Mouse (Mus musculus): ENCODE measurements at regions not wholly inside any gene's neighbourhood (a gene's known extent, or its start where the extent isn't known, plus 50 kb on each side); places are given as distances from the start of the nearest gene placed in this dataset.
A peak's percentile ranks its signal among the peaks of the same experiment; 100 is the strongest.

GRCm38 (mm10) chrX:60773645-60774044 lies 119.6 kb downstream of the Sox3 start:
- 68% methylated on average over 5 of the region's 5 CpGs for WGBS
- DNase-seq (ENCODE audit: low spot score) (no peak), ATAC-seq (no peak)
- Histone ChIP-seq H3K27ac (no peak overlapping the region), H3K9ac (replicated peaks; ENCODE audit: low read length) (no peak overlapping the region), H3K4me2 (ENCODE audit: low read depth, low read length) (no peak overlapping the region), H3K9me3 (ENCODE audit: low read length) (no peaks in the 10 kb centered on the region), H3K4me1 (ENCODE audit: insufficient read depth, low read length) (no peaks in the 10 kb centered on the region), H3K27me3 (ENCODE audit: insufficient read depth, low read length) (no peaks in the 10 kb centered on the region), H3K4me3 (ENCODE audit: low read length) (no peak overlapping the region), H3K36me3 (ENCODE audit: insufficient read depth, low read length) (no peaks in the 10 kb centered on the region)
- TF ChIP-seq CTCF (IDR thresholded peaks at IDR 0.05; ENCODE audit: low read depth): no peak

DNA sequence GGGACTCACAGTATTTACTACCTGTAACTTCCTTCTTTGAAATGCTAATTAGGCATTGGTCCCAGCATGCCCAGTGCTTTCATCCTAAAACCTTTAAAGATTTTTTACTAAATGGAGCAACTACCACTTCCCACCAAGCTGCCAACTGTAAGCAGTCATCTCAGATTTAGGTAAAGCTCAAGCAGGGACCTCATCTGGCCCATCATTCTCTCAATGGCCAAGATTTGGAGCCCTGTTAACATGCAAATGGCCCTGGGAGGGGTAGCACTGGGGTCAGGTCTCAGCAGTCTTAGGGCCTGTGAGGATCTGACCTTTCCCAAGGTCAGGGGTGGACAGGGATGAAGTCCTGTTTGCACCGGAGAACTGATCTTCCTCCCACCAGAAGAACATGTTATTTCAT lies 120.8 kb downstream of the Sox3 start:
- Histone ChIP-seq H3K27ac (no peak overlapping the region), H3K4me2 (ENCODE audit: low read depth, low read length) (no peak overlapping the region), H3K4me1 (ENCODE audit: insufficient read depth, low read length) (no peaks in the 10 kb centered on the region), H3K9me3 (ENCODE audit: low read length) (no peaks in the 10 kb centered on the region), H3K27me3 (ENCODE audit: insufficient read depth, low read length) (no peaks in the 10 kb centered on the region), H3K9ac (replicated peaks; ENCODE audit: low read length) (no peak overlapping the region), H3K36me3 (ENCODE audit: insufficient read depth, low read length) (no peaks in the 10 kb centered on the region), H3K4me3 (ENCODE audit: low read length) (no peak overlapping the region)
- no peak for TF ChIP-seq CTCF (IDR thresholded peaks at IDR 0.05; ENCODE audit: low read depth)
- ATAC-seq (no peak), DNase-seq (ENCODE audit: low spot score) (no peak)
- 41% methylated on average over 1 of the region's 1 CpGs for WGBS

DNA sequence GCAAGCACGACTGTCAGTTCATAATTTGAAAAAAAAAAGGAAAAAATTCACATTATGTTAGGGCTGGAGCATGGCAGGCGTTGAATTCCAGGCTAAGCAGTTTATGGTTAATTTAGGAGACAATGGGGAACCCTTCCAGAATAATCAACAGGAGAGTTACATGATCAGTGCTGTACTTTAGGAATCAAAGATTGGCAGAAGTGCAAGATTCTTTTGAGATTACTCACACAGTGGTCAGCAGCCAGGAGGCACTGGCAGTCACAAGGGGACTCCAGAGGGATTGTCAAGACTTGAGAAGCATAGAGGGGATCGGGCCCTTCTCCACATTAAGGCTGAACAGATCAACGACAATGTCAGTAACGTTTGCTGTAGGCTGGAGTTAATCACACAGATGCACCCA lies 142.8 kb downstream of the Sox3 start:
- ATAC-seq (no peak), DNase-seq (ENCODE audit: low spot score) (peak; percentile 4)
- Histone ChIP-seq H3K9ac (replicated peaks; ENCODE audit: low read length) (no peak overlapping the region), H3K4me1 (ENCODE audit: insufficient read depth, low read length) (no peaks in the 10 kb centered on the region), H3K27me3 (ENCODE audit: insufficient read depth, low read length) (no peaks in the 10 kb centered on the region), H3K36me3 (ENCODE audit: insufficient read depth, low read length) (no peaks in the 10 kb centered on the region), H3K4me3 (ENCODE audit: low read length) (no peak overlapping the region), H3K9me3 (ENCODE audit: low read length) (no peaks in the 10 kb centered on the region), H3K4me2 (ENCODE audit: low read depth, low read length) (no peak overlapping the region), H3K27ac (no peak overlapping the region)
- 42% methylated on average over 5 of the region's 5 CpGs for WGBS
- no peak for TF ChIP-seq CTCF (IDR thresholded peaks at IDR 0.05; ENCODE audit: low read depth)

- Histone ChIP-seq H3K27me3 (ENCODE audit: insufficient read depth, low read length) (no peaks in the 10 kb centered on the region), H3K36me3 (ENCODE audit: insufficient read depth, low read length) (no peaks in the 10 kb centered on the region), H3K9me3 (ENCODE audit: low read length) (no peaks in the 10 kb centered on the region), H3K4me3 (ENCODE audit: low read length) (no peak overlapping the region), H3K9ac (replicated peaks; ENCODE audit: low read length) (no peak overlapping the region), H3K27ac (no peak overlapping the region), H3K4me1 (ENCODE audit: insufficient read depth, low read length) (no peaks in the 10 kb centered on the region), H3K4me2 (ENCODE audit: low read depth, low read length) (no peak overlapping the region)
- peak; percentile 4 for DNase-seq (ENCODE audit: low spot score)
- 57% methylated on average over 3 of the region's 3 CpGs for WGBS
- no peak for ATAC-seq
- no peak for TF ChIP-seq CTCF (IDR thresholded peaks at IDR 0.05; ENCODE audit: low read depth)
These were observed 149.3 kb downstream of the Sox3 start for GRCm38 (mm10) chrX:60743971-60744370.

DNA sequence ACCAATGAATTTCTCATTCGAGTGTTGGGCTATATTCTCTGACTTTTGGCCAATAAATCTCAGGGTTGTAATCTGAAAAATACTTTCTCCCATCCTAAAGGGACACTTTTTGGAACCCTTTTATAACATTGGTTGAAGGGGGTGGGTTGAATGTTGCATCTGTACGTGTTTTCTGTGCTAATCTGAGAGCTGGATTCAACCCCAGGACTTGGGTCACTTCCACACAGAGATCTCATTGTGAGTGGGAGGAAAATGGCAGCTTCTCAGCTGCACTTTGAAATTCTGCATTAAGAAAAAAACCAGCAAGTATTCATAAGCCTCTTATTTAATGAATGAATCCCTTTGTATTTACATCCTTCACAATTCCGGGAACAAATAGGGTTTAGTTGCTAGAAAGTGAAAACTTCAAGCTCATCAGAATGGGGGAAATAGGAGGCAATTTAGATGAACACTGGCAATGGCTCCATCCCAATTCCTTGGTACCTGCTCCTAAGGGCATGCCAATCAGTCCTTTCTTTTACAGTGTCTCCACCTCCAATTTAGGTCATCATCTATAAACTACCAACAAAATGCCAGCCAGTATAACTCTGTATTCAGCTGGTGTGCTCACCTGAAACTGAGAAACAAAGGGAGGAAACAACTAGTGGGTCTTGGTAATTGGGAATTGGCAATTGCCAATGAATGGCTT lies 150.1 kb downstream of the Sox3 start:
- no peaks in the 10 kb centered on the region for H3K9me3 ChIP-seq (ENCODE audit: low read length)
- no peaks in the 10 kb centered on the region for H3K4me1 ChIP-seq (ENCODE audit: insufficient read depth, low read length)
- no peaks in the 10 kb centered on the region for H3K27me3 ChIP-seq (ENCODE audit: insufficient read depth, low read length)
- TF ChIP-seq CTCF (IDR thresholded peaks at IDR 0.05; ENCODE audit: low read depth): no peak
- H3K4me2 ChIP-seq (ENCODE audit: low read depth, low read length): no peak overlapping the region
- 59% methylated on average over 3 of the region's 3 CpGs for WGBS
- H3K4me3 ChIP-seq (ENCODE audit: low read length): no peak overlapping the region
- DNase-seq (ENCODE audit: low spot score): peak; percentile 4
- H3K27ac ChIP-seq: no peak overlapping the region
- ATAC-seq: no peak
- H3K36me3 ChIP-seq (ENCODE audit: insufficient read depth, low read length): no peaks in the 10 kb centered on the region
- H3K9ac ChIP-seq (replicated peaks; ENCODE audit: low read length): no peak overlapping the region

GRCm38 (mm10) chrX:60719428-60720151 lies 127.1 kb upstream of the Atp11c start:
- Histone ChIP-seq H3K9me3 (ENCODE audit: low read length) (no peaks in the 10 kb centered on the region), H3K4me3 (ENCODE audit: low read length) (no peak overlapping the region), H3K9ac (replicated peaks; ENCODE audit: low read length) (no peak overlapping the region), H3K36me3 (ENCODE audit: insufficient read depth, low read length) (no peaks in the 10 kb centered on the region), H3K4me2 (ENCODE audit: low read depth, low read length) (no peak overlapping the region), H3K4me1 (ENCODE audit: insufficient read depth, low read length) (no peaks in the 10 kb centered on the region), H3K27ac (no peak overlapping the region), H3K27me3 (ENCODE audit: insufficient read depth, low read length) (no peaks in the 10 kb centered on the region)
- DNase-seq (ENCODE audit: low spot score) (no peak), ATAC-seq (no peak)
- 34% methylated on average over 13 of the region's 13 CpGs for WGBS
- no peak for TF ChIP-seq CTCF (IDR thresholded peaks at IDR 0.05; ENCODE audit: low read depth)

GRCm38 (mm10) chrX:60718794-60719193 lies 126.3 kb upstream of the Atp11c start:
- no peak overlapping the region for H3K4me3 ChIP-seq (ENCODE audit: low read length)
- no peak overlapping the region for H3K27ac ChIP-seq
- H3K4me2 ChIP-seq (ENCODE audit: low read depth, low read length): peak overlapping the region; percentile 49
- no peaks in the 10 kb centered on the region for H3K36me3 ChIP-seq (ENCODE audit: insufficient read depth, low read length)
- DNase-seq (ENCODE audit: low spot score) (no peak), ATAC-seq (no peak)
- no peak for TF ChIP-seq CTCF (IDR thresholded peaks at IDR 0.05; ENCODE audit: low read depth)
- 41% methylated on average over 6 of the region's 6 CpGs for WGBS
- no peak overlapping the region for H3K9ac ChIP-seq (replicated peaks; ENCODE audit: low read length)
- no peaks in the 10 kb centered on the region for H3K27me3 ChIP-seq (ENCODE audit: insufficient read depth, low read length)
- H3K9me3 ChIP-seq (ENCODE audit: low read length): no peaks in the 10 kb centered on the region
- H3K4me1 ChIP-seq (ENCODE audit: insufficient read depth, low read length): no peaks in the 10 kb centered on the region

Measured in hindbrain, postnatal 0 days (tissue).